22 mouse cellular contexts compared by ENCODE assay signal in genomic region chr10:20185264-20185663, GRCm38 (mm10).
"Had no signal": no experiment of that assay in that cellular context is flagged by ENCODE, and none has a peak within 500 bp of the region (broad histone marks: within the 10 kb centered on the region; RNA-seq: fewer than 3 reads in every experiment).

No protein-coding gene starts in this region.

- H3K27me3 ChIP-seq: liver, embryonic 12.5 days; liver, embryonic 15.5 days; lung, embryonic 15.5 days; megakaryocyte, embryonic 14.5 days; midbrain, embryonic 13.5 days; neural tube, embryonic 13.5 days; stomach, embryonic 15.5 days had no signal

- H3K4me2 ChIP-seq: limb, embryonic 13.5 days; liver, embryonic 12.5 days; liver, embryonic 15.5 days; lung, embryonic 15.5 days; midbrain, embryonic 13.5 days; neural tube, embryonic 13.5 days; stomach, embryonic 15.5 days had no signal

- H3K9me3 ChIP-seq: limb, embryonic 10.5 days; limb, embryonic 13.5 days; liver, embryonic 12.5 days; liver, embryonic 15.5 days; lung, embryonic 15.5 days; megakaryocyte, embryonic 14.5 days; midbrain, embryonic 10.5 days; midbrain, embryonic 13.5 days; neural tube, embryonic 13.5 days; stomach, embryonic 15.5 days had no signal

- H3K4me3 ChIP-seq: limb, embryonic 10.5 days; limb, embryonic 13.5 days; liver, embryonic 12.5 days; liver, embryonic 15.5 days; lung, embryonic 15.5 days; megakaryocyte, embryonic 14.5 days; midbrain, embryonic 10.5 days; midbrain, embryonic 13.5 days; myocyte; neural tube, embryonic 13.5 days; stomach, embryonic 15.5 days had no signal

- DNase-seq: kidney, postnatal 14 days; kidney, postnatal 4 days; liver; lung, adult 18-20 months; lung, postnatal 10 days; lung, postnatal 36 days; retina, postnatal 1 day; right cerebral cortex, postnatal 25 days; spleen, adult 18-20 months; thymus, postnatal 25 days had no signal

- H3K36me3 ChIP-seq: limb, embryonic 10.5 days; limb, embryonic 13.5 days; liver, embryonic 12.5 days; liver, embryonic 15.5 days; lung, embryonic 15.5 days; midbrain, embryonic 10.5 days; midbrain, embryonic 13.5 days; neural tube, embryonic 13.5 days; stomach, embryonic 15.5 days had no signal

- ATAC-seq: liver, embryonic 12.5 days; midbrain, embryonic 13.5 days; midbrain, embryonic 16.5 days had no signal

- H3K9ac ChIP-seq: limb, embryonic 13.5 days; liver, embryonic 12.5 days; liver, embryonic 15.5 days; lung, embryonic 15.5 days; midbrain, embryonic 13.5 days; neural tube, embryonic 13.5 days; stomach, embryonic 15.5 days had no signal

- H3K27ac ChIP-seq: limb, embryonic 10.5 days; limb, embryonic 13.5 days; liver, embryonic 12.5 days; liver, embryonic 15.5 days; lung, embryonic 15.5 days; midbrain, embryonic 10.5 days; midbrain, embryonic 13.5 days; neural tube, embryonic 13.5 days; stomach, embryonic 15.5 days had no signal
